In the genomic region with DNA sequence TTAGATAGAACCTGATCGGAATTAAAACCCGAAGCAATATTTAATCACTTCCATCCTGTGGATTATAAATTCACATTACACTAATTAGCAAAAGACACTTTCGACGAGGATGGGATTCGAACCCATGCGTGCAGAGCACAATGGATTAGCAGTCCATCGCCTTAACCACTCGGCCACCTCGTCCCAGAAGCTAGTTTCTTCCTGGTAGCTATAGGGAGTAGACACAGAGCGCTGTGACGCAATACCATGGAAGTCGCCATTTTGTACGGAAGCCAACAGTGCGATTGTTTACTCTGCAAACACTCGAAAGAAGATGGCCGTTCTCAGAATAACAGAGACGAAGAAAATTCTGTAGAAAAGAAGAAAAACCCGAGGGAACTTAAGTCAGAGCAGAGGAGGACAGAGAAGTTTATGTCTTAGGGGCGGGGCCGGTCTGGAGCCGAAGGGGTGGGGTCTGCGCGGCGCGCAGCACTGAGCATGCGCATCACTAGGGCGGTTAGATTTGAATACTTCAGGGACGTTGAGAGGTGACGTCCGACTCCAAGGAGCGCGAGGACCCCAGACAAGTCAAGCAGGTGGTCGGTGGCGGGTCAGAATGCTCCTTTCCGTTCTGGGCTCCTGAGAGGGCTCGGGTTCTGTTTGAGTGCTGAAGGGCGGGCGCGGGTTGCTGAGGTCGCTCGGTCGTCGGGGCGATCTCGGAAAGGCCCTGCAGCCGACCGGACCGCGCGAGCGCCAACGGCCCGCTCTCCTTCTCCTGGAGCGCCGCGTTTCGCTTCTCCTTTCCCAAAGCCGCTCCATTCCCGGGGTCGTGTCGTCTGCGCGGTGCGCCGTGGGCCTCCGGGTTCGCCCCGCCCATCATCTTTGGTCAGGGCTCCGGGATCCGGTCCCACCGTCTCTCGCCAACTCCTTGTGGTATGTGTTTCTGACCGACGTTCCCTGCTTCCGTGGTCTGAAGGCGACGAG, we compare ENCODE assay signal across 1 mouse cellular context.
TF ChIP-seq lines count a peak whose summit lies in the region.

A gene (plus strand): TSS at position 471 of the 963 bp plus-strand sequence.

TF ChIP-seq in MEL, 35 proteins besides CTCF, POLR2A, EP300 and RAD21 (continued from another document):
- TF ChIP-seq MAX (IDR thresholded peaks at IDR 0.05; ENCODE audit: low read length), result no peak
- no peak for TF ChIP-seq MAZ (IDR thresholded peaks at IDR 0.05; ENCODE audit: low read depth, low read length)
- TF ChIP-seq KAT2A (conservative IDR thresholded peaks at IDR 0.05; ENCODE audit: low read depth, low read length), result peak; percentile 70; the same call in 1 of the 2 replicates
- TF ChIP-seq USF1 (IDR thresholded peaks at IDR 0.05; ENCODE audit: low read depth, low read length), result no peak
- no peak for TF ChIP-seq SMC3 (IDR thresholded peaks at IDR 0.05; ENCODE audit: low read depth, low read length)
- peak; percentile 82; the same call in 1 of the 2 replicates for TF ChIP-seq E2F4 (IDR thresholded peaks at IDR 0.05; ENCODE audit: borderline replicate concordance, low read depth, low read length)
- peak; percentile 99 for TF ChIP-seq TBP (IDR thresholded peaks at IDR 0.05; ENCODE audit: low read depth, low read length)
- peak; percentile 98 for TF ChIP-seq MAFK (IDR thresholded peaks at IDR 0.05; ENCODE audit: borderline replicate concordance, low read depth, low read length)
